Mouse (Mus musculus): ENCODE results near the gene Ttll5.

Ttll5 gene

DNA sequence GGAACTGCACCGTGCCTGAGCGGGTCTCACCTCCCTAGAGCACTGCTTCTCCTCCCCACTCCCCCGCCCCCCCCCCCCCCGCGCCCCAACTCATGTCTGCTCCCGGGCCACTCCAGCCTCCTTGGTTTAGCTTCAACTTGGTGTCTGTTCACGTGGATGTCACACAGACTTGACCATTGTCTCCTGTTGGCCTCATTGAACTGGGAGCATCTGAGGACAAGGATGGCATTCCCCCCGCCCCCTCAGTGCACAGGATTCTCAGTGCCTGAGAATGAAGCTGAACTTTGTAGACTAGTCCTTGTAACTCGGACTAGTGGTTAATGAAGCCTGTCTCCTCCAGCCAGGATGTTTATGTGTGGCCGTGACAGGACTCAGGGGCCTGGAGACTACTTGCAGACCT is 281.1 kb downstream of the Ttll5 start:
- no peak for DNase-seq

DNA sequence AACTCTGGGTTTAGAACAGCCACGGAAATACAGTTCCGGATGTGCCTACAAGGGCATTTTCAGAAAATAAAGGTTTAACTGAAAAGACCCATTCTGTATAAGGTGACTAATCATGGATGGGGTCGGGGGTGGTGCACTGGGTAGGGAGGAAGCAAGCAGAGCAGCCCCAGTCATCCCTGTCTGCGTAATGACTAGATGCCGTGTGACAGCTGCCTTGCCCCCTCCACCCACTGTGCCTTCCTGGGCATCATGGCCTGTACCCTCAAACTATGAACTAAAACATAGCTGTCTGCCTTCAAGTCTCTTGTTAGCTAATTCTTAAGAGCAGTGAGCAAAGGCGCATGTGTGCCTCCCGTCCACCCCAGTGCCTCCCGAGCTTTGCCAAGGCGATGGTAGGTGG is 281.6 kb downstream of the Ttll5 start:
- DNase-seq: no peak

GRCm38 (mm10) chr12:86107645-86108044 is 283.2 kb downstream of the Ttll5 start:
- no peak for DNase-seq

DNA sequence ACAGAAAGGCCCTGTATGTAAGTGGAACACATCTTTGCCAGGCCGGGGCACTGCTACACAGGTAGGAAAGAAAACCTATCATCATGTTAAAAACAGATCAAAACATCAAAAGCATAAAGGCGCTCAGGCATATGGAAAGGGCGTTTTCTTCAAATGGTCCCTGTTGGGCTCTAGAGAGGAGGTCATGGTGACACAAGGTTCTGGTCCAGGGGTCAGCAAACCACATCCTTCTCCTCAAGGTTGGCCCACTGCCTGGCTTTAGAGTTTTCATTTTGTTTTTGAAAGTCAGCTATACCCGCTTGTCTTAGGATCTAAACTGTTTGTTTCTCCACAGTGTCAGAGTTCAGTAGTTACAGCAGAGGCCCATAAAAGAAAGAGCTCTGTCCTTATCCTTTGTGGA is 285.1 kb downstream of the Ttll5 start:
- no peak for DNase-seq

DNA sequence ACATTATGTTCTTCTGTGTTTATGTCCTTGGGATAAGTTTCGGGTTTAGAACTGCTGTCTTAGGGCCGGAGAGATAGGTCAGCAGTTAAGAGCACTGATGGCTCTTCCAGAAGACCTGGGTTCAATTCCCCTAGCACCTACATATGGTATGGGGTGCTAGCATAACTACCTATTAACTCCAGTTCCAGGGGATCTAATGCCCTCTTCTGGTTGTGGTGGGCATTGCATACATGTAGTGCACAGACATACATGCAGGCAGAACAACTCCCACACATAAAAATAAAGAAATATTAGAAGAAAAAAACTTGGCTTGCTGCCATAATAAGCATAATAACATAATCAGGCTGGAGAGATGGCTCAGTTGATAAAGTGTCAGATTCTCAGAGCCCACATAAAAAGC is 286.2 kb downstream of the Ttll5 start:
- DNase-seq: peak; percentile 53
